Mouse (Mus musculus): ENCODE measurements at regions not wholly inside any gene's neighbourhood (a gene's known extent, or its start where the extent isn't known, plus 50 kb on each side); places are given as distances from the start of the nearest gene placed in this dataset.
"Not testable (repeated sequence)": the region's sequence is repeated elsewhere in the genome, so short reads cannot be mapped to it uniquely, and the experiment has no call there.

GRCm38 (mm10) chr3:138645320-138645719 lies 96.7 kb upstream of the Tspan5 start:
- no peak overlapping the region for H3K4me3 ChIP-seq
- no peak overlapping the region for H3K4me2 ChIP-seq (replicated peaks)
- no peaks in the 10 kb centered on the region for H3K27me3 ChIP-seq
- no peaks in the 10 kb centered on the region; the same call in 1 of the 2 replicates for H3K9me3 ChIP-seq
- H3K9ac ChIP-seq (replicated peaks): no peak overlapping the region
- H3K4me1 ChIP-seq: peaks cover 10% of the 10 kb centered on the region
- H3K27ac ChIP-seq (replicated peaks): no peak overlapping the region
- ATAC-seq (replicated peaks): peak; percentile 17; the same call in 1 of the 2 replicates
- H3K36me3 ChIP-seq: no peaks in the 10 kb centered on the region
- 14% methylated on average over 3 of the region's 3 CpGs for WGBS

GRCm38 (mm10) chr3:138649699-138650098 lies 92.3 kb upstream of the Tspan5 start:
- Histone ChIP-seq H3K4me2 (replicated peaks) (no peak overlapping the region), H3K9me3 (no peaks in the 10 kb centered on the region), H3K4me1 (peaks cover under 1% of the 10 kb centered on the region), H3K27me3 (no peaks in the 10 kb centered on the region), H3K9ac (replicated peaks) (no peak overlapping the region), H3K36me3 (no peaks in the 10 kb centered on the region), H3K4me3 (no peak overlapping the region), H3K27ac (replicated peaks) (no peak overlapping the region)
- WGBS: 92% methylated on average over 6 of the region's 6 CpGs
- ATAC-seq (replicated peaks): no peak

GRCm38 (mm10) chr3:138650671-138651070 lies 91.3 kb upstream of the Tspan5 start:
- H3K9me3 ChIP-seq; H3K4me2 ChIP-seq (replicated peaks); H3K9ac ChIP-seq (replicated peaks); H3K36me3 ChIP-seq; ATAC-seq (replicated peaks); H3K4me3 ChIP-seq; H3K4me1 ChIP-seq; H3K27me3 ChIP-seq; H3K27ac ChIP-seq (replicated peaks): not testable (repeated sequence)
- 97% methylated on average over 4 of the region's 4 CpGs for WGBS

- Histone ChIP-seq H3K4me3 (no peak overlapping the region), H3K9ac (replicated peaks) (no peak overlapping the region), H3K4me1 (peaks cover 9% of the 10 kb centered on the region), H3K27ac (replicated peaks) (no peak overlapping the region), H3K36me3 (no peaks in the 10 kb centered on the region), H3K9me3 (no peaks in the 10 kb centered on the region), H3K27me3 (no peaks in the 10 kb centered on the region), H3K4me2 (replicated peaks) (no peak overlapping the region)
- WGBS: 81% methylated on average over 12 of the region's 12 CpGs
- no peak for ATAC-seq (replicated peaks)
These were observed 90.4 kb upstream of the Tspan5 start for GRCm38 (mm10) chr3:138651361-138652205.

GRCm38 (mm10) chr3:138652206-138652605 lies 89.8 kb upstream of the Tspan5 start:
- H3K4me1 ChIP-seq: peaks cover 9% of the 10 kb centered on the region
- H3K36me3 ChIP-seq: no peaks in the 10 kb centered on the region
- no peaks in the 10 kb centered on the region for H3K27me3 ChIP-seq
- H3K9me3 ChIP-seq: no peaks in the 10 kb centered on the region
- no peak overlapping the region for H3K27ac ChIP-seq (replicated peaks)
- no peak overlapping the region for H3K4me2 ChIP-seq (replicated peaks)
- no peak overlapping the region for H3K9ac ChIP-seq (replicated peaks)
- 82% methylated on average over 2 of the region's 2 CpGs for WGBS
- ATAC-seq (replicated peaks): no peak
- H3K4me3 ChIP-seq: no peak overlapping the region

- Histone ChIP-seq H3K9me3 (no peaks in the 10 kb centered on the region), H3K27ac (replicated peaks) (no peak overlapping the region), H3K9ac (replicated peaks) (no peak overlapping the region), H3K36me3 (no peaks in the 10 kb centered on the region), H3K27me3 (no peaks in the 10 kb centered on the region), H3K4me2 (replicated peaks) (no peak overlapping the region), H3K4me1 (peaks cover 9% of the 10 kb centered on the region), H3K4me3 (no peak overlapping the region)
- 75% methylated on average over 4 of the region's 4 CpGs for WGBS
- ATAC-seq (replicated peaks): no peak; the same call in 1 of the 2 replicates
These were observed 89.3 kb upstream of the Tspan5 start for GRCm38 (mm10) chr3:138652685-138653084.

- H3K27ac ChIP-seq (replicated peaks): no peak overlapping the region
These were observed 88.3 kb upstream of the Tspan5 start for GRCm38 (mm10) chr3:138653549-138654246.

GRCm38 (mm10) chr3:138654610-138655371 lies 87.2 kb upstream of the Tspan5 start:
- peak; percentile 75 for ATAC-seq (replicated peaks)
- no peak overlapping the region for H3K27ac ChIP-seq (replicated peaks)

More at GRCm38 (mm10) chr3:138653549-138654246, 88.3 kb upstream of the Tspan5 start:
- no peaks in the 10 kb centered on the region for H3K9me3 ChIP-seq
- H3K9ac ChIP-seq (replicated peaks): no peak overlapping the region
- no peak overlapping the region for H3K4me2 ChIP-seq (replicated peaks)
- H3K4me3 ChIP-seq: no peak overlapping the region
- no peak for ATAC-seq (replicated peaks)
- no peaks in the 10 kb centered on the region for H3K36me3 ChIP-seq
- no peaks in the 10 kb centered on the region for H3K27me3 ChIP-seq
- WGBS: 86% methylated on average over 13 of the region's 13 CpGs
- peaks cover 9% of the 10 kb centered on the region for H3K4me1 ChIP-seq

GRCm38 (mm10) chr3:138655479-138655878 lies 86.5 kb upstream of the Tspan5 start:
- H3K4me3 ChIP-seq: no peak overlapping the region
- H3K27me3 ChIP-seq: no peaks in the 10 kb centered on the region
- H3K27ac ChIP-seq (replicated peaks): no peak overlapping the region
- no peak for ATAC-seq (replicated peaks)
- no peak overlapping the region for H3K4me2 ChIP-seq (replicated peaks)
- peaks cover 9% of the 10 kb centered on the region for H3K4me1 ChIP-seq
- H3K9me3 ChIP-seq: no peaks in the 10 kb centered on the region
- WGBS: 61% methylated on average over 3 of the region's 3 CpGs
- H3K36me3 ChIP-seq: no peaks in the 10 kb centered on the region
- H3K9ac ChIP-seq (replicated peaks): no peak overlapping the region

More at GRCm38 (mm10) chr3:138654610-138655371, 87.2 kb upstream of the Tspan5 start:
- Histone ChIP-seq H3K36me3 (no peaks in the 10 kb centered on the region), H3K4me1 (peaks cover 9% of the 10 kb centered on the region), H3K27me3 (no peaks in the 10 kb centered on the region), H3K9me3 (no peaks in the 10 kb centered on the region), H3K4me2 (replicated peaks) (no peak overlapping the region), H3K9ac (replicated peaks) (no peak overlapping the region), H3K4me3 (no peak overlapping the region)
- WGBS: 56% methylated on average over 16 of the region's 16 CpGs

GRCm38 (mm10) chr3:138662625-138663024 lies 79.4 kb upstream of the Tspan5 start:
- H3K9me3 ChIP-seq: no peaks in the 10 kb centered on the region
- no peaks in the 10 kb centered on the region for H3K27me3 ChIP-seq
- ATAC-seq (replicated peaks): no peak
- H3K4me3 ChIP-seq: no peak overlapping the region
- 88% methylated on average over 2 of the region's 2 CpGs for WGBS
- H3K27ac ChIP-seq (replicated peaks): no peak overlapping the region
- no peak overlapping the region for H3K9ac ChIP-seq (replicated peaks)
- no peak overlapping the region for H3K4me2 ChIP-seq (replicated peaks)
- no peaks in the 10 kb centered on the region for H3K36me3 ChIP-seq
- H3K4me1 ChIP-seq: no peaks in the 10 kb centered on the region

GRCm38 (mm10) chr3:138668394-138669092 lies 73.5 kb upstream of the Tspan5 start:
- Histone ChIP-seq H3K4me1 (no peaks in the 10 kb centered on the region), H3K27ac (replicated peaks) (no peak overlapping the region)
- 0 out of 2 replicates have a peak, but pooled peaks have one; percentile 26 for ATAC-seq (replicated peaks)

More at GRCm38 (mm10) chr3:138668394-138669092, 73.5 kb upstream of the Tspan5 start:
- H3K9ac ChIP-seq (replicated peaks): no peak overlapping the region
- H3K4me2 ChIP-seq (replicated peaks): no peak overlapping the region
- WGBS: 69% methylated on average over 14 of the region's 14 CpGs
- no peaks in the 10 kb centered on the region for H3K36me3 ChIP-seq
- no peaks in the 10 kb centered on the region for H3K9me3 ChIP-seq
- H3K4me3 ChIP-seq: no peak overlapping the region
- no peaks in the 10 kb centered on the region for H3K27me3 ChIP-seq
